Mouse (Mus musculus): ENCODE measurements around the gene Ccdc149. TPM values are rescaled to one million over a fixed set of nuclear protein-coding genes. Genes with fewer than 3 reads are reported as not detected.

Ccdc149 gene
- 1.0 TPM for polyA plus RNA-seq (2014; fragmentation: Illumina TruSeq; extraction: RNeasy Lipid Tissue Mini Kit (QIAGEN cat#74804); ENCODE audit: low replicate concordance)

DNA sequence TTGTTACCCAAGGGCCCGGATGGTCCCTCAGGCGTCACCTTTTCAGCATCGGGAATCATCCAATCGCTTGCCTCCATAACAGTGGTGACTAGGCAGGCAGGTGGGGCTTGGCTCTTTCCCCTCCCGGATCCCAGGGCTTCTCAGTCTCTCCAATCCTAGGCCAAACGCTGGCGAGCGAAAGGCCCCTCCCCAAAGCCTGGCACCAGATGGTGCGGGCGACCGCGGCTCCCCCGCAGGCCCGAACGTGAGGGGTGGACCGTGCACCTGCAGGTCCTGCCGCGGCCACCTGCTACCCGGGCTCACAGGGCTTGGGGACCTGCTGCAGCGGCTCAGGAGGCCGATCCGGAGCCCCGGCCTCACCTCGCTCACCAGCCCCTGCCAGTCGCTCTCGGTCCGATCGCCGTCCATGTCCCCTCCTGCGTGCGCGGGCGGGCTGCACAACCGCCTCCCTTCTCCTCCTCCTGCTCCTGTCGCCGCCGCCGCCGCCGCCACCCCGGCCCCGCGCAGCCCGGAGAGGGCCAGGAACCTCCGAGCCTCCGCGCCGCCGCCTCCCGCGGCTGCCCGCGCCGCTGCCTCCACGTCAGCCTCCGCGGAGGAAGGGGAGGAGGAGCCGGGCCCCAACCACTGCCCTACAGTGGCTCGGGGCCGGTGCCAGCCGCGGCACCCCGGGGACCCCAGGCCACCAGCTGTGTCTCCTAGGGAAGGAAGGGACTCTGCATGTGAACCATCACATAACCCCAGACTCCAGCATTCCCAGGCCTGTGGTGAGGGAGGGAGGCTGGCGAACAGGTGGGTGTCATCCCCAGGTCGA is at the start of gene Ccdc149:
TSS of gene Ccdc149 (minus strand) at position 531 of the 811 bp plus-strand sequence.

DNA sequence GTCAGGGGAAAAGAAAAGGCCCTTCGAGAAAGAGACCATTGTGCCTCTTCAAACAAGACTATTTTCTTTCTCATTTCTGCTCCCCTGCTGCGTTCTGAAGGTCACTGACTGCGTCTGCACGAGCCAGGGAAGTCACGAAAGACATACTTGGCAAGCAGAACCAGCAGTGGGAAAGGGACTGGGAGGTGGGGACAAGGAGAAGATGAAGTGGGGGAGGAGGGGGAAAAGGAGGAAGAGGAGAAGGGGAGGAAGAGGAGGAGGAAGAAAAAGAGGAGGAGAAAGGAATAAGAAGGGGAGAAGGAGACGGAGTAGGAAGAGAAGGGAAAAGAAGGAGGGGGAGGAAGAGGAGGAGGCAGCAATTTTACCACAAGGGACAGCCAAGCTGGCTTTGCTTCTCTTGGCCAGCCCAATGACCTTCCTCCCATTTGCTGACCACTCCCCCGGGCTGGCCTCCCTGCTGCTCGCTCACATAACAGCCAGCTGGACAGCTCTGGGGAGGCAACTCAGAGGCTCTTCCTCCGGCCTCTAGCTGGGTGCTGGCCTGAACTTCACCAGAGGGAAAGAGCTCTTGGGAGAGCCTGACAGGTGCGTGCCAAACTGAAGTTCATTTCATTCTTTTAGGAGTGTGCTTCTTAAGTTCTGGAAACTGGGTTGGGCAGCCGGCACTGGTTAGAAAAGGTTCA is 107.7 kb downstream of the Ccdc149 start, which contains the start of gene Sod3:
TSS of gene Sod3 (plus strand) at position 324 of the 683 bp plus-strand sequence.

Other genes starting within 250 kb of the Ccdc149 start
- 0.48 TPM for gene Sod3, start 107.7 kb downstream of the Ccdc149 start, polyA plus RNA-seq (2014; fragmentation: Illumina TruSeq; extraction: RNeasy Lipid Tissue Mini Kit (QIAGEN cat#74804); ENCODE audit: low replicate concordance)
- gene Lgi2, start 94.9 kb upstream of the Ccdc149 start, polyA plus RNA-seq (2014; fragmentation: Illumina TruSeq; extraction: RNeasy Lipid Tissue Mini Kit (QIAGEN cat#74804); ENCODE audit: low replicate concordance) = 1.6 TPM
- 71.0 TPM for gene Sepsecs, start 198.2 kb upstream of the Ccdc149 start, polyA plus RNA-seq (2014; fragmentation: Illumina TruSeq; extraction: RNeasy Lipid Tissue Mini Kit (QIAGEN cat#74804); ENCODE audit: low replicate concordance)

Measured in small intestine, adult 10 weeks (tissue).